Mouse (Mus musculus) lung, adult 2 months (tissue): Measurements from ENCODE around the gene Ngly1. TPM values are rescaled to one million over a fixed set of nuclear protein-coding genes. Genes with fewer than 3 reads are reported as not detected.

Experiments used
- DNase-seq: peaks from one replicate; pipeline ENCODE4 v3.0.0; 2022
- H3K4me1 ChIP-seq: fragments of 200-500 bp; 2 replicates; pipeline ENCODE4 v1.6.1; 2011; ENCODE audit warnings: low read length; ENCODE audit not compliant: control insufficient read depth, insufficient read depth
- H3K4me3 ChIP-seq: fragments of 200-500 bp; replicated peaks from 2 replicates; pipeline ENCODE3; 2011; ENCODE audit warnings: low read depth, mild to moderate bottlenecking, control low read depth, low read length; ENCODE audit errors: extremely low read depth
- CTCF ChIP-seq: fragments of 200-500 bp; IDR thresholded peaks from 2 replicates; pipeline ENCODE4 v1.5.1; 2011; ENCODE audit warnings: mild to moderate bottlenecking, low read length, control low read depth; ENCODE audit not compliant: insufficient read depth
- POLR2A ChIP-seq: fragments of 200-500 bp; IDR thresholded peaks from 2 replicates; pipeline ENCODE4 v1.6.1; 2011; ENCODE audit warnings: low read depth, mild to moderate bottlenecking, control low read depth, low read length, borderline replicate concordance; ENCODE audit errors: extremely low read depth
- WGBS: fragments of 180-500 bp; shearing (Covaris S2); methylation state at CpG from one replicate; pipeline ENCODE4 v1.1.7; 2018; 5-methylcytosine and 5-hydroxymethylcytosine counted together
- polyA plus RNA-seq: library from polyadenylated mRNA; depleted of rRNA; stranded (reverse); fragments of >200 nt; gene quantifications from 2 replicates; pipeline ENCODE4 v1.2.3, GENCODE M21; 2012

Gene Ngly1
- polyA plus RNA-seq, 1 experiment = 23.1 TPM

DNA sequence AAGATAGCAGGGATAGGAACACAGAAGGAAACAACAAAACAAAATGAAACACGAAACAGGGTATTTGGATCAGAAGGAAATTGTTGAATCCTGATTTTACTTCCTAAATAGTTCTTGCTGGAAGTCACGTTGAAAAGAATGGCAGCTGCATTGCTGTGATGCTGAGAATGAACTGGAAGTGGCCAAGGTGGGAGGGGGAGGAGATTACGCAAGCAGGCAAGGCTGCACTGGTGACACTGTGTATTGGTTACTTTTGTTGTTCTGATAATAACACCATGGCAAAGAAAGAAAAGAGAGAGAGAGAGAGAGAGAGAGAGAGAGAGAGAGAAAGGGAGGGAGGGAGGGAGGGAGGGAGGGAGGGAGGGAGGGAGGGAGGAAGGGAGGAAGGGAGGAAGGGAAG is 12.6 kb upstream of the Ngly1 start:
- no peak for TF ChIP-seq POLR2A
- no peak for TF ChIP-seq CTCF
- 63% methylated on average over 3 of the region's 3 CpGs for WGBS
- no peaks in the 10 kb centered on the region for H3K4me1 ChIP-seq
- no peak for DNase-seq
- no peak overlapping the region for H3K4me3 ChIP-seq

DNA sequence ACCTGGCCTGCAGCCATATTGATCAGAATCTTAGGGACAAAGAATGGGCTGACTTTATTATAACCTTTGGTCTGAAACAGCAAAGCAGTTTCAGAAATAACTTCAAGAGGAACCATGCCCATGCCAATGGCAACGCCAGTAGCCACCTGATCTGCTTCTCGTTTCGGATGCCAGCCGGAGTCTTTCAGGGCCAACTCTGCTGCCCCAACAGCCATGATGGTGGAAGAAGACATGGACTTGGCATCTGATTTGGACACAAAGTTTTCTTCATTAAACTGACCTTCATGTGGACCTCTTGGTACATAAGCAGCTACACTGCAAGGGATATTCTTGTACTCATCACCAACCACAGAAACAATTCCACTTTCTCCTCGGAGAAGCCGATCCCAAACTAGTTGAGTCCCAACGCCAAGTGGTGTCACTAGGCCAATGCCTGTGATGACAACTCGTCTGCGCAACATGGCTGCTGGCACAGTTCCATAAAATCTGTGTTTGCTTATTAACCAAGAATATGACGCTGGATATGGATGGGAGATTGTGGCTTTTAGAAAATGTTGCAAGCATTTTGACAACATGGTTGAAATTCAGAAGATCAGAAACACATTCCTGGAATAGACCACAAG is 6.8 kb upstream of the Ngly1 start:
- DNase-seq = no peak
- peaks cover 5% of the 10 kb centered on the region for H3K4me1 ChIP-seq
- no peak for TF ChIP-seq POLR2A
- no peak for TF ChIP-seq CTCF
- H3K4me3 ChIP-seq = peak overlapping the region; percentile 98
- 92% methylated on average over 10 of the region's 10 CpGs for WGBS

DNA sequence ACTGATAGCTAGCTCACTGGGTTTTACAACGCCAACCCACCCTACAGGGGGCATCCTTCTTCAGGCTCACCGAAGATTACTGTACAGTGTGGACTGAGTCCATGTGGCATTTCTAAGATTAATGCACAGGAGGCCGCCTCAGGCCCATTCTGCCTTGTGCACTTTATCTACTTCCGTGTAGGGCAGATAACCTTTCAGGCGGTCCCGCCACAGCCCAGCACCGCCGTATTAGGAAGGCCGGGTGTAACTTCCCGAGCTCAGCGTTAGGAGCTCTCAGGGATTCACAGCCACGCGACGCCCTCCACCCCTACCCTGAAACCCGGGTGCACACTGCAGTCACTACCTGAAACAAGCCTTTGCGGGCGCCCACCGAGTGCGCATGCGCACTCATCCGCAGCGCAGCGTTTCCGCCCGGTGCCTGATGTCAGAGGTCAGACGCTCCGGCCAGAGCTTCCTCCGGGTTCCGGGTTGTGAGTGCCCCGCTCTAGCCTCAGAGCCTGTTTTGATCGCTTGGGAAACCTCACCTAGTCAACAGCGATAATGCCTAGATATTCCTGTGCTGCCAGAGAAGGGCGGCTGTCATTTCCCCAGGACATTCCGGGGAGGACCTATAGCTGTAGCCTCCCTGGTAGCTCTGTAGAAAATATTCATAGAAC is 6.0 kb upstream of the Ngly1 start:
- WGBS = under 1% methylated on average over 34 of the region's 34 CpGs
- peak; percentile 92; the same call in 1 of the 2 replicates for TF ChIP-seq POLR2A
- no peak for TF ChIP-seq CTCF
- DNase-seq = peak; percentile 90
- peaks cover 5% of the 10 kb centered on the region for H3K4me1 ChIP-seq
- H3K4me3 ChIP-seq = peak overlapping the region; percentile 98

DNA sequence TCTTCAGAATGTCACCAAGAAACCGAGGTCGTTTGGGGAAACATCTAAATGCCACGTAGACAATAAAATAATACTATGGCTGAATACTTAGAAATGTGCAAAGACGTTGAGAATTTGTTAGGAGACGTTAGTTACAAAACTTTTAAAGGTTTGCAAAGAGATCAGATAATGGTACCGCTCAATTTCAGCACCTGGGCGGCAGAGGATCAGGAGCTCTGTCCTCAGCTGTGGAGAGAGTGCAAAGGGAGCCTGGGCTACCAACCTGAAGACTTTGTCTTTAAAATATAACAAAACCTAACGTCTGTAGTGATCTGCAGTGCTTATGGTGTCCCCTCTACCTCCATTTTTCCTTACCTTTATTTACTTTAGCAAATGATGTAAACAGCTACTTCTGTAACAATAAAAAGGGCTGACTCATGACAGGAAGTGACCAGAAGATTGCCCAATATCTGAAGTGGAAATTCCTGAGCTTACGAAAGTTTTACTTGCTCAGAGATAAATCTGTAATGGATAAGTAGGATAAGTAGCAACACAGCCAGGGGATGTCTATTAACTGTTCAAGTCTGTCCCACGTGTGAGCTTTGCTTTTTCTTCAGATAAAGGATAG is 5.4 kb upstream of the Ngly1 start:
- TF ChIP-seq CTCF (no peak), POLR2A (no peak)
- peaks cover 7% of the 10 kb centered on the region for H3K4me1 ChIP-seq
- 6% methylated on average over 10 of the region's 10 CpGs for WGBS
- peak; percentile 41 for DNase-seq
- peak overlapping the region; percentile 98 for H3K4me3 ChIP-seq

DNA sequence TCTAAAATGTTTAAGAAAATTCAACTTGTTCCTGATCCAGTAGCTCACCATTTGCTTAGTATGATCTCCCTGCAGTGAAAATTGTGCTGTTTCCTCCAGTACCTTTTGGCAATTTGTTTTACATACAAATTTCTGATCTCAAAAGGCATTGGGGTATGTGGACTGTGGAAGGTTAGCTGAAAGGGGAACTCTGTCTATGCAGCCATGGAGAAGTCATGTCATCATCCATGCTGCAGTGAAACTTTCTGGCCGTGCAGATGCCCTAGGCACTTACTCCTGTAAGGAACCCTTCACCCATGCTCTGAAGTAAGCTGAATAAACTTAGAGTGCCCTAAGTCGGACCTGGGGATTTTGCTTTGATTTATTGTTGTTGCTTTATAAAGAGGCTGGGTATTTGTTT is 4.7 kb upstream of the Ngly1 start:
- DNase-seq = no peak
- no peak for TF ChIP-seq POLR2A
- TF ChIP-seq CTCF = no peak
- WGBS = 38% methylated on average over 2 of the region's 2 CpGs
- Histone ChIP-seq H3K4me3 (no peak overlapping the region), H3K4me1 (peaks cover 7% of the 10 kb centered on the region)

DNA sequence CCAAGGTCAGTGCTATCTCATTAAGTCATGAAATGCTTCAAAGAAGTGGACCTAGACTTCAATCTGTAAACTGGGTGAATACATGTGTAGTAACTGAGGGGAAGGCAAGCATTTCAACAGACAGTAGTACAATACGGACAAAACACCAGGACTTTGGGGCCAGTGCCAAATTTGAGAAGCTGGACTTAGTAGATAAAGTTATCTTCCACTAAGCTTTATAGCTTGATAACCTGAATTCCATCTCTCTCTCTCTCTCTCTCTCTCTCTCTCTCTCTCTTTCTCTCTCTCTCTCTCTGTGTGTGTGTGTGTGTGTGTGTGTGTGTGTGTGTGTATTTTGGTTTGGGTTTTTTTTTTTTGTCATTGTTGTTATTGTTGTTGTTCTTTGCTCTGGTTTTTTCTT is 4.0 kb upstream of the Ngly1 start:
- 33% methylated on average over 1 of the region's 1 CpGs for WGBS
- DNase-seq = no peak
- TF ChIP-seq POLR2A = no peak
- H3K4me1 ChIP-seq = peaks cover 10% of the 10 kb centered on the region
- no peak overlapping the region for H3K4me3 ChIP-seq

DNA sequence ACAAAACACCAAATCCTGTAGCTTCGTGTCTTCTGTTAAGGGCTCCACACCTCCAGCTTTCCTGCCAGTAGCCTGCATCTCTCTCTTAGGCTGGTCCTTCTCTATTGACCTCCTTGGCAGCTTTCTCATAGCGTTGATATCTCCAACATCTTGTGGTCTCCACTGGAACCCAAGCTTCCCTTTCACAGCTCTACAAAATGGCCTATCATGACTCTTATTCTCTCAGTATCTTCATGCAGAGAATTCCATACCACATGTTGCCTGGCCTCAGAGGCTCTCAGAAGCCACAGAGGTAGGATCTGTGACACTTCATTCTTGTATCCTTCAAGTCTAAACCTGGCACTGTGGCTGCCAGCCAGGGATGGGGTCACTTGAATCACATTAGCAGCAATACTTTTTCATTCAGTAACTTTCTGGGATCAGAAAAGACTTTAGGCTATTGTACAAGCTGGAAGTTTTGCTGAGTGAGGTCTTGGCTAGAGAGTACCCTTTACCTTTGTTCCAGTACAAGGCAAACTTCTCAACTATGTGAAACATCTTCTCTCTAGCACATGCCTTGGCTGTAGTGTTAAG is 2.7 kb upstream of the Ngly1 start:
- TF ChIP-seq POLR2A (no peak), CTCF (no peak)
- WGBS = 88% methylated on average over 2 of the region's 2 CpGs
- peaks cover 11% of the 10 kb centered on the region for H3K4me1 ChIP-seq
- DNase-seq = no peak
- no peak overlapping the region for H3K4me3 ChIP-seq

DNA sequence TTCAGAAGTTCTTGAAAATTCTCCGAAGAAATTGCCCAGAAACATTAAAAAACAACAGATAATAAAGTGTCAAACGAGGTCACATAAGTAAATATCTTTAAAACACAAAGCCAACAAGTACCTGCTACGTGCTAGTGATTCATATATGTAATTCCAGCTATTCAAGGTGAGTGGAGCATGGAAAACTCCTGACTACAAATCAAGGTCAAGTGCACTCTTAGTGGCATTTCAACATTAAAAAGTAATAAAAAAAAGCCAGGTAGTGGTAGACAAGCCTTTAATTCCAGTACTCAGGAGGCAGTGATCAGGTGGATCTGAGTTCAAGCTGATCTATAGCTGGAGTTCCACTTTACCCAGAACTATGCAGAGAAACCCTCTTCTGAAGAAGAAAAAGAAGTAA is 945 bp upstream of the Ngly1 start:
- no peak overlapping the region for H3K4me3 ChIP-seq
- DNase-seq = no peak
- WGBS = 63% methylated on average over 3 of the region's 3 CpGs
- TF ChIP-seq POLR2A (no peak), CTCF (no peak)
- peaks cover 11% of the 10 kb centered on the region for H3K4me1 ChIP-seq

DNA sequence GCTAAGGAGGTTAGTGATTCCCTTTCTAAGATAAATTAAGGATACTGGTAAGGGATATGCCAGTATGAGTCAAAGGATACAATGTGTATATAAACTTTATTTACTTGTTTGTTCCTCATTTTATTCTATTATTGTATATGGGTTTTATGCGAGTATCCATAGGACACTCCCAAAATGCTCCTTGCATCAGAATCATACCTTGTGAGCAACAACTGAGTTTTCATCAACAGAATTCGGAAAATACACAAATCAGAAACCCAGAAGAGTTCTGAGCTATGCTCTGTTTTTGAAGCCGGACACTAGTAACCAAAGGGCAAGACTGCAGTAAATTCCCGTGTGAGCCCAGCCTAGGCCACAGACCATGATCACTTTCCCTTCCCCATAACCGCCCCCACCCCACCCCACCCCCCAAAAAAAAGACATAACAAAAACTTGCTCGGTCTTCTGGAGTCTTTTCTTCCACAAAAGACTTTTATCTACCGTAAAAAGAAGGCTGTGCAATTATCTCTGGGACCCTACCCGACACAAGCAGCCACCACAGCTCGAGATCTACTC is 400 bp upstream of the Ngly1 start:
- peak overlapping the region; percentile 92 for H3K4me3 ChIP-seq
- no peak for DNase-seq
- no peak for TF ChIP-seq CTCF
- TF ChIP-seq POLR2A = no peak
- peaks cover 11% of the 10 kb centered on the region for H3K4me1 ChIP-seq
- WGBS = 6% methylated on average over 9 of the region's 9 CpGs
